Comparison of ENCODE assay signal across 12 mouse cellular contexts in the genomic region with DNA sequence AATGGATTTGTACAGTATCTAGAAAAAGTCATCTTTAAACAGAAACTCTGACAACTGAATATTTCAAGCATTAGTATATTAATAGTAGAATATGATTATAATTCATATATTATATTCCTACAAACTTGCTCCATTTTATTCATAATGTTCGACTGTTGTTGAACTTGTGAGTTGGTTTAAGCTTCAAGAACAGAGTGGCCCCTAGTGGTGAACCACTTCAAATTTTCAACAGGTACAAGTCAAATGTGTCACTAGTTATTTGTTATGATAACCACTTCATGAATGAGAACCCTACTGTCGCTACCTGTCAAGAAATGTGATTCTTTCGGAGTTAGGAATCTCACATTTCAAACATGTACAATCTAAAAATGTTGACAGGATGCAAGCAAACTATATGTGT.
A peak's percentile ranks its signal among the peaks of the same experiment; 100 is the strongest.
DNase-seq lines count a peak whose midpoint lies in the region; ATAC-seq lines count a peak whose summit lies in the region.
"Had no signal": no experiment of that assay in that cellular context is flagged by ENCODE, and none has a peak within 500 bp of the region (broad histone marks: within the 10 kb centered on the region; RNA-seq: fewer than 3 reads in every experiment).

No protein-coding gene starts in this region.

- 53% methylated on average over 3 of the region's 3 CpGs for WGBS in heart, embryonic 12.5 days

- H3K4me2 ChIP-seq in heart, embryonic 12.5 days = no peak overlapping the region
- H3K4me2 ChIP-seq: hindbrain, embryonic 13.5 days; liver, embryonic 15.5 days; midbrain, embryonic 15.5 days had no signal

- DNase-seq in heart, adult 8-10 months (ENCODE audit: low spot score) = peak; percentile 10
- peak; percentile 38 for DNase-seq in layer of hippocampus, adult 11-12 months (ENCODE audit: low spot score)
- no peak for DNase-seq in layer of hippocampus, postnatal 25 days (ENCODE audit: extremely low spot score in 1 of 2, low spot score in 1 of 2)
- peak; percentile 6 for DNase-seq in ES-CJ7 (ENCODE audit: low read depth, low spot score)
- DNase-seq in brain, adult 2 months (ENCODE audit: low read depth, low spot score) = peak; percentile 52
- no peak for DNase-seq in cerebellum, adult 9-10 months
- DNase-seq: adrenal gland, adult 8-10 months; cerebellum, adult 2 months had no signal

- no peaks in the 10 kb centered on the region for H3K36me3 ChIP-seq in heart, embryonic 12.5 days
- H3K36me3 ChIP-seq: hindbrain, embryonic 13.5 days; liver, embryonic 15.5 days; midbrain, embryonic 15.5 days had no signal

- ATAC-seq in heart, embryonic 12.5 days (ENCODE audit: insufficient number of reproducible peaks, low FRiP score) = no peak
- ATAC-seq: midbrain, embryonic 15.5 days had no signal

- no peak overlapping the region for H3K9ac ChIP-seq in heart, embryonic 12.5 days
- H3K9ac ChIP-seq: hindbrain, embryonic 13.5 days; liver, embryonic 15.5 days; midbrain, embryonic 15.5 days had no signal

- no peaks in the 10 kb centered on the region for H3K27me3 ChIP-seq in heart, embryonic 12.5 days (replicated peaks)
- H3K27me3 ChIP-seq: hindbrain, embryonic 13.5 days; liver, embryonic 15.5 days; midbrain, embryonic 15.5 days had no signal

- no peak overlapping the region for H3K4me3 ChIP-seq in heart, embryonic 12.5 days
- H3K4me3 ChIP-seq: hindbrain, embryonic 13.5 days; liver, embryonic 15.5 days; midbrain, embryonic 15.5 days had no signal

- H3K4me1 ChIP-seq in heart, embryonic 12.5 days (replicated peaks) = 0 out of 2 replicates have a peak, but pooled peaks cover 3% of the 10 kb centered on the region
- H3K4me1 ChIP-seq: hindbrain, embryonic 13.5 days; liver, embryonic 15.5 days; midbrain, embryonic 15.5 days had no signal

- H3K9me3 ChIP-seq in heart, embryonic 12.5 days (replicated peaks) = no peaks in the 10 kb centered on the region
- H3K9me3 ChIP-seq: hindbrain, embryonic 13.5 days; liver, embryonic 15.5 days; midbrain, embryonic 15.5 days had no signal

- no peak overlapping the region for H3K27ac ChIP-seq in heart, embryonic 12.5 days (ENCODE audit: poor library complexity, severe bottlenecking)
- H3K27ac ChIP-seq: hindbrain, embryonic 13.5 days; liver, embryonic 15.5 days; midbrain, embryonic 15.5 days had no signal

Comparison
In these comparisons a context has a peak if more than half of its experiments do, and no peak if none do; other contexts are left out.
1. DNase-seq: peak in heart, adult 8-10 months (single experiment), layer of hippocampus, adult 11-12 months (single experiment), ES-CJ7 (single experiment) and brain, adult 2 months (single experiment); none in layer of hippocampus, postnatal 25 days (0 of 2) and cerebellum, adult 9-10 months (single experiment).